Mouse (Mus musculus) limb, embryonic 15.5 days (tissue): Measurements from ENCODE around the gene Lasp1. TPM values are rescaled to one million over a fixed set of nuclear protein-coding genes. Genes with fewer than 3 reads are reported as not detected.

Experiments used
- ATAC-seq: fragments of 200-750 bp; cut with Nextera tagmentation; 2 replicates; pipeline ENCODE4 v1.8.0; 2017; ENCODE audit warnings: low read depth, moderate TSS enrichment; ENCODE audit not compliant: insufficient number of reproducible peaks, low FRiP score, low TSS enrichment
- H3K27ac ChIP-seq: fragments of 300-500 bp; sonication (generic); 2 replicates; pipeline ENCODE4 v1.5.1; 2015; ENCODE audit warnings: moderate library complexity, mild to moderate bottlenecking, inconsistent platforms
- H3K27me3 ChIP-seq: fragments of 300-500 bp; sonication (generic); 2 replicates; pipeline ENCODE4 v1.6.1; 2015; ENCODE audit warnings: inconsistent platforms
- H3K36me3 ChIP-seq: fragments of 300-500 bp; sonication (generic); 2 replicates; pipeline ENCODE4 v1.6.1; 2015; ENCODE audit warnings: inconsistent platforms
- H3K4me1 ChIP-seq: fragments of 300-500 bp; sonication (generic); 2 replicates; pipeline ENCODE4 v1.6.1; 2015; ENCODE audit warnings: inconsistent platforms
- H3K4me2 ChIP-seq: fragments of 300-500 bp; sonication (generic); 2 replicates; pipeline ENCODE4 v1.6.1; 2015; ENCODE audit warnings: mild to moderate bottlenecking, inconsistent platforms
- H3K4me3 ChIP-seq: fragments of 300-500 bp; sonication (generic); 2 replicates; pipeline ENCODE4 v1.5.1; 2015; ENCODE audit warnings: mild to moderate bottlenecking, inconsistent platforms
- H3K9ac ChIP-seq: fragments of 300-500 bp; sonication (generic); 2 replicates; pipeline ENCODE4 v1.6.1; 2015; ENCODE audit warnings: inconsistent platforms
- H3K9me3 ChIP-seq: fragments of 300-500 bp; sonication (generic); 2 replicates; pipeline ENCODE4 v1.6.1; 2016; ENCODE audit warnings: inconsistent platforms
- WGBS: fragments of 180-500 bp; shearing (Covaris S2); methylation state at CpG from one replicate; pipeline ENCODE4 v1.1.7; 2015; 5-methylcytosine and 5-hydroxymethylcytosine counted together
- polyA plus RNA-seq: library from polyadenylated mRNA; unstranded; fragments of >200 nt; fragmentation: Nextera tagmentation; extraction: Ambion mirVana; gene quantifications from 2 replicates; pipeline ENCODE4 v1.2.1, GENCODE M21; 2015

Lasp1 gene
- polyA plus RNA-seq: 128 and 131 TPM in 2 replicates

- H3K27ac ChIP-seq: peak within 1 kb of the TSS; percentile 98
- H3K27me3 ChIP-seq: no peaks in the 10 kb centered on the region
- peaks cover 32% of the 10 kb centered on the region for H3K4me1 ChIP-seq
- H3K9me3 ChIP-seq: no peaks in the 10 kb centered on the region
- 0 out of 2 replicates have a peak, but pooled peaks have one; percentile 10 for ATAC-seq
- H3K4me3 ChIP-seq: peak within 1 kb of the TSS; percentile 95
- WGBS: under 1% methylated on average over 11 of the region's 11 CpGs
- peak within 1 kb of the TSS; percentile 88 for H3K4me2 ChIP-seq
- H3K9ac ChIP-seq: peak within 1 kb of the TSS; percentile 79
- H3K36me3 ChIP-seq: 0 out of 2 replicates have a peak, but pooled peaks cover 5% of the 10 kb centered on the region
Measured at GRCm38 (mm10) chr11:97798782-97799145, at the start of gene Lasp1. Gene Lasp1 (plus strand): TSS chr11:97799000.

- Histone ChIP-seq H3K9me3 (no peaks in the 10 kb centered on the region), H3K9ac (no peak overlapping the region), H3K4me2 (no peak overlapping the region), H3K27me3 (no peaks in the 10 kb centered on the region), H3K4me3 (no peak overlapping the region), H3K4me1 (no peaks in the 10 kb centered on the region), H3K36me3 (peaks cover 87% of the 10 kb centered on the region), H3K27ac (no peak overlapping the region)
- ATAC-seq: no peak
- WGBS: 94% methylated on average over 8 of the region's 8 CpGs
Measured at GRCm38 (mm10) chr11:97753277-97753676, 45.5 kb upstream of the Lasp1 start.

GRCm38 (mm10) chr11:97758125-97758524, 40.7 kb upstream of the Lasp1 start:
- H3K9me3 ChIP-seq: no peaks in the 10 kb centered on the region
- H3K4me3 ChIP-seq: no peak overlapping the region
- no peaks in the 10 kb centered on the region for H3K4me1 ChIP-seq
- no peak overlapping the region for H3K27ac ChIP-seq
- H3K27me3 ChIP-seq: no peaks in the 10 kb centered on the region
- no peak overlapping the region for H3K4me2 ChIP-seq
- no peak for ATAC-seq
- H3K9ac ChIP-seq: no peak overlapping the region
- peaks cover 79% of the 10 kb centered on the region for H3K36me3 ChIP-seq
- WGBS: 98% methylated on average over 1 of the region's 1 CpGs

- ATAC-seq: no peak
- Histone ChIP-seq H3K36me3 (peaks cover 76% of the 10 kb centered on the region), H3K4me2 (no peak overlapping the region), H3K4me1 (no peaks in the 10 kb centered on the region), H3K4me3 (no peak overlapping the region), H3K9me3 (no peaks in the 10 kb centered on the region), H3K27me3 (no peaks in the 10 kb centered on the region), H3K9ac (no peak overlapping the region), H3K27ac (no peak overlapping the region)
- WGBS: 83% methylated on average over 6 of the region's 6 CpGs
Measured at GRCm38 (mm10) chr11:97758942-97759341, 39.9 kb upstream of the Lasp1 start.

GRCm38 (mm10) chr11:97761638-97762037, 37.2 kb upstream of the Lasp1 start:
- Histone ChIP-seq H3K9ac (no peak overlapping the region), H3K9me3 (no peaks in the 10 kb centered on the region), H3K4me1 (peaks cover 16% of the 10 kb centered on the region), H3K27ac (no peak overlapping the region), H3K27me3 (no peaks in the 10 kb centered on the region), H3K36me3 (peaks cover 58% of the 10 kb centered on the region), H3K4me3 (no peak overlapping the region), H3K4me2 (no peak overlapping the region)
- no peak for ATAC-seq

GRCm38 (mm10) chr11:97766154-97766881, 32.5 kb upstream of the Lasp1 start, which contains the start of gene Cwc25:
Gene Cwc25 (minus strand): TSS chr11:97766556.
- Histone ChIP-seq H3K4me3 (peak within 1 kb of the TSS; percentile 92), H3K9ac (peak within 1 kb of the TSS; percentile 94), H3K36me3 (peaks cover 27% of the 10 kb centered on the region), H3K27me3 (no peaks in the 10 kb centered on the region), H3K4me1 (peaks cover 16% of the 10 kb centered on the region), H3K4me2 (peak within 1 kb of the TSS; percentile 79), H3K9me3 (no peaks in the 10 kb centered on the region), H3K27ac (peak within 1 kb of the TSS; percentile 94)
- WGBS: under 1% methylated on average over 38 of the region's 38 CpGs
- ATAC-seq: peak; percentile 87

GRCm38 (mm10) chr11:97769704-97770103, 29.1 kb upstream of the Lasp1 start:
- Histone ChIP-seq H3K27me3 (no peaks in the 10 kb centered on the region), H3K36me3 (no peaks in the 10 kb centered on the region), H3K4me3 (no peak overlapping the region), H3K9ac (no peak overlapping the region), H3K4me1 (peaks cover 11% of the 10 kb centered on the region), H3K4me2 (no peak overlapping the region), H3K27ac (no peak overlapping the region), H3K9me3 (no peaks in the 10 kb centered on the region)
- 27% methylated on average over 2 of the region's 2 CpGs for WGBS
- ATAC-seq: no peak

GRCm38 (mm10) chr11:97771410-97771809, 27.4 kb upstream of the Lasp1 start:
- no peak overlapping the region for H3K4me2 ChIP-seq
- H3K4me1 ChIP-seq: no peaks in the 10 kb centered on the region
- no peak overlapping the region for H3K9ac ChIP-seq
- no peak overlapping the region for H3K27ac ChIP-seq
- H3K4me3 ChIP-seq: no peak overlapping the region
- no peaks in the 10 kb centered on the region for H3K27me3 ChIP-seq
- H3K9me3 ChIP-seq: no peaks in the 10 kb centered on the region
- no peak for ATAC-seq
- H3K36me3 ChIP-seq: peaks cover 13% of the 10 kb centered on the region
- WGBS: 79% methylated on average over 14 of the region's 14 CpGs

- Histone ChIP-seq H3K4me2 (no peak overlapping the region), H3K4me1 (peaks cover 11% of the 10 kb centered on the region), H3K4me3 (no peak overlapping the region), H3K36me3 (peaks cover 47% of the 10 kb centered on the region), H3K27me3 (no peaks in the 10 kb centered on the region), H3K9me3 (no peaks in the 10 kb centered on the region), H3K9ac (no peak overlapping the region), H3K27ac (no peak overlapping the region)
- WGBS: 80% methylated on average over 13 of the region's 13 CpGs
- ATAC-seq: no peak
Measured at GRCm38 (mm10) chr11:97775186-97775585, 23.6 kb upstream of the Lasp1 start.

- peaks cover 54% of the 10 kb centered on the region for H3K36me3 ChIP-seq
- peaks cover 19% of the 10 kb centered on the region for H3K4me1 ChIP-seq
- no peak for ATAC-seq
- no peaks in the 10 kb centered on the region for H3K9me3 ChIP-seq
- H3K4me2 ChIP-seq: no peak within 1 kb of the TSS
- no peak within 1 kb of the TSS for H3K4me3 ChIP-seq
- H3K27me3 ChIP-seq: no peaks in the 10 kb centered on the region
- 58% methylated on average over 17 of the region's 17 CpGs for WGBS
- no peak within 1 kb of the TSS for H3K27ac ChIP-seq
- H3K9ac ChIP-seq: no peak within 1 kb of the TSS
Measured at GRCm38 (mm10) chr11:97775808-97776496, 22.8 kb upstream of the Lasp1 start, which contains the start of gene 1700001P01Rik. Gene 1700001P01Rik (minus strand): TSS chr11:97775918.

GRCm38 (mm10) chr11:97776497-97777128, 22.2 kb upstream of the Lasp1 start:
- WGBS: 59% methylated on average over 5 of the region's 5 CpGs
- H3K27me3 ChIP-seq: no peaks in the 10 kb centered on the region
- no peak; the same call in 1 of the 2 replicates for ATAC-seq
- peaks cover 20% of the 10 kb centered on the region for H3K4me1 ChIP-seq
- H3K27ac ChIP-seq: no peak overlapping the region
- no peak overlapping the region for H3K9ac ChIP-seq
- H3K4me3 ChIP-seq: no peak overlapping the region
- H3K9me3 ChIP-seq: no peaks in the 10 kb centered on the region
- H3K4me2 ChIP-seq: no peak overlapping the region
- H3K36me3 ChIP-seq: peaks cover 56% of the 10 kb centered on the region

GRCm38 (mm10) chr11:97777129-97777529, 21.7 kb upstream of the Lasp1 start:
- Histone ChIP-seq H3K27ac (no peak overlapping the region), H3K4me1 (peaks cover 20% of the 10 kb centered on the region), H3K27me3 (no peaks in the 10 kb centered on the region), H3K9me3 (no peaks in the 10 kb centered on the region), H3K4me2 (no peak overlapping the region), H3K9ac (no peak overlapping the region), H3K36me3 (peaks cover 56% of the 10 kb centered on the region), H3K4me3 (no peak overlapping the region)
- 0 out of 2 replicates have a peak, but pooled peaks have one; percentile 22 for ATAC-seq
- 48% methylated on average over 2 of the region's 2 CpGs for WGBS
